Mouse (Mus musculus): ENCODE data around the gene Hspa12a. TPM values are rescaled to one million over a fixed set of nuclear protein-coding genes. Genes with fewer than 3 reads are reported as not detected.
A peak's percentile ranks its signal among the peaks of the same experiment; 100 is the strongest.

Hspa12a gene
- polyA plus RNA-seq, 1 experiment from 2014 or later, result 57.9 TPM

DNA sequence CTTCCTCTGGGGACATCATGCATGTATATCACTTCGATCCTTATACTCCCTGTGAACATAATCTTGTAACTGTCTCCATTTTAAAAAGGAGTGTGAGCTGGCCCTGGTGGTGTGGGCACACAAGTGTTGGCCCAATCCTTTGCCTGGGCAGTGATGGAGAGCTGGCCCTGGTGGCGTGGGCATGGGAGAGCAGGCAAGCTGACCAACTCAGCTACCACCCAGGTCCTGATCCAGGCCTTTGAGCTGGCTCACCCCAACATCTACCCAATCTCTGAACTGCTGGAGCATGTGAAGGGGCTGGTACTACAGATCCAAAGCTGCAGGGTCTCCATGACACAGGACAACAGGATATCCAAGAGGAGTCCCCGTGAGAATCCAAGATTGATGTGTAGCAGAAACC is 120.2 kb downstream of the Hspa12a start:
- H3K36me3 ChIP-seq (ENCODE audit: control insufficient read depth, insufficient read depth, low read length), result peaks cover 13% of the 10 kb centered on the region
- H3K4me3 ChIP-seq (ENCODE audit: low read depth, low read length), result no peak overlapping the region
- H3K9me3 ChIP-seq (replicated peaks; ENCODE audit: control insufficient read depth, low read length, poor library complexity, severe bottlenecking), result no peaks in the 10 kb centered on the region; the same call in 1 of the 2 replicates
- H3K27ac ChIP-seq (ENCODE audit: low read length), result no peak overlapping the region
- H3K9ac ChIP-seq (ENCODE audit: low read depth, low read length), result no peak overlapping the region
- ATAC-seq, result no peak
- H3K4me1 ChIP-seq (ENCODE audit: control insufficient read depth, insufficient read depth, low read length), result no peaks in the 10 kb centered on the region
- WGBS, result 89% methylated on average over 3 of the region's 3 CpGs
- H3K27me3 ChIP-seq (ENCODE audit: control insufficient read depth, insufficient read depth, low read depth, low read length), result no peaks in the 10 kb centered on the region
- H3K4me2 ChIP-seq (ENCODE audit: low read length), result no peak overlapping the region

DNA sequence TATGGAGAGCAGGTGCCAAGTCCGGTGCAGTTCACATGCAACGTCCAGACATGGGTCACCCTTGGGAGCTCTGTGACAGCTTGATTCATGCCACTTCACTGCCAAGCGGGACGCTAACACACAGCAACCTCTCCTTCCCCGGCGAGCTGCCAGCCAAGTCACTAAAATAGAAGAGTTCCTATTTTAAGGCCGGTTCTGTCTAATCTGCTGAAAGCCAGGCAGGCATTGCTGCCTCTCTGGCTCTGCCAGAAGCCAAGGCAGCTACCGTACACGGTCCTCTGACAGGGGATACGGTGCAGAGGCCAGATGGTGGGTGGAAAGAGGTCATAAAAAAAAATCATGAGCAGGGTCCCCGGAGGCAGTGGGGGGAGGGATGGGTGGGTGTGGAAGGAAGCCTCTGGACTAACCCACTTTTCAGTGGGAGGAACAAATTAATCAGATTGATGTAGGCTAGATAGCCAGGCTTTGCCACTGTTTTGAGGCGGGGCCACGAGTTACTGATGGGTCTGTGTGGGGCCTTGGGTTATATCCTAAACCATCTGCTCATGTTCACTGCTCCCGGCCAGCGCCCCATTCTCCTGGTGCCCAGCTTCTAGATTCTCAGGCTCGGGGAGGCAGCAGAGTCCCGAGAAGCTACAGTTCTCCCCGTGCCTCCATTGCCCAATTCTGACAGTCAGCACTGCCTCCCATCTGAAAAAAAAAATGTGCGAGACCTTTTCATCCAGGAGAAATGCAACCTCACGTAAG is 120.8 kb downstream of the Hspa12a start:
- Histone ChIP-seq H3K27me3 (ENCODE audit: control insufficient read depth, insufficient read depth, low read depth, low read length) (no peaks in the 10 kb centered on the region), H3K9me3 (replicated peaks; ENCODE audit: control insufficient read depth, low read length, poor library complexity, severe bottlenecking) (no peaks in the 10 kb centered on the region; the same call in 1 of the 2 replicates), H3K4me2 (ENCODE audit: low read length) (no peak overlapping the region), H3K27ac (ENCODE audit: low read length) (no peak overlapping the region), H3K4me1 (ENCODE audit: control insufficient read depth, insufficient read depth, low read length) (no peaks in the 10 kb centered on the region), H3K9ac (ENCODE audit: low read depth, low read length) (no peak overlapping the region), H3K4me3 (ENCODE audit: low read depth, low read length) (no peak overlapping the region), H3K36me3 (ENCODE audit: control insufficient read depth, insufficient read depth, low read length) (peaks cover 15% of the 10 kb centered on the region)
- 73% methylated on average over 20 of the region's 20 CpGs for WGBS
- no peak for ATAC-seq

DNA sequence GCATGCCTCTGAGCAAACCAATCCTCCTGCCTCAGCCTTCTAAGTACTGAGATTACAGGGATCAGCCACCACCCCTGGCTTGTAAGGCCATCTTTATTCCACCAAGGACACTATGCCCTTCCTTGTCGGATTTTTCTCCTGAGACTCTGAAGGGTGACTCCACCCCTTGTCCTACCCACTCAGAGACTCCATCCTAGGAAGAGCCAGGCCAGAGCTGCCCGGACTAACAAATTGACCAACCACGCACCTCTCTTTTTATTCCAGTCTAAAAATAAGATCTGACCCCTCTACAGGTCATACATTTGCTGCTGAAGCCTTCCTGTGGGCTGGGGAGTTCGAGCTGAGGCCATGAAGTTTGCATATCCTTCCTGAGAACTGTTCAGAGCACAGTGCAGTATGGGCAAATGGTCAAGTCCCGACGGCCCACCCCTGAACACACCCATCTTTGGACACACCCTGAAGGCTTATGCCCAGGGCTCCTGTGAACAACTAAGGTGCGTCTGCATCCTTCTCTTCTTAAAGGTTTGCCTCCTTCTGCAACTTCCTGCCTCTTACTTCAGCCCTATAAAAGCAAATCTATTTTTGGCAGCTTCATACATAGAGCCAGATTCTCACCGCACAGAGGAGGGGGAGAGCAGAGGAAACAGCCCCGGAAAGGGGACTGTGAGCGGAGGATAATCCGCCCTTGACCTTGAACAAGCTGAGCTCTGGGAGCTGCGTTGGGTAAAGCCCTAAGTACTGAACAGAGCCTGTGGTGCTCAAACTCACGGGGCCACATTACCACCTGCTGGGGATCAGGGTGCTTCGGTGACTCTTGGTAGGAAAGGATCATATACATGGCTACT is 124.7 kb downstream of the Hspa12a start:
- no peak overlapping the region for H3K4me3 ChIP-seq (ENCODE audit: low read depth, low read length)
- H3K36me3 ChIP-seq (ENCODE audit: control insufficient read depth, insufficient read depth, low read length), result peaks cover 7% of the 10 kb centered on the region
- no peaks in the 10 kb centered on the region for H3K4me1 ChIP-seq (ENCODE audit: control insufficient read depth, insufficient read depth, low read length)
- WGBS, result 83% methylated on average over 14 of the region's 14 CpGs
- no peak overlapping the region for H3K27ac ChIP-seq (ENCODE audit: low read length)
- no peak overlapping the region for H3K4me2 ChIP-seq (ENCODE audit: low read length)
- no peaks in the 10 kb centered on the region for H3K27me3 ChIP-seq (ENCODE audit: control insufficient read depth, insufficient read depth, low read depth, low read length)
- no peaks in the 10 kb centered on the region for H3K9me3 ChIP-seq (replicated peaks; ENCODE audit: control insufficient read depth, low read length, poor library complexity, severe bottlenecking)
- H3K9ac ChIP-seq (ENCODE audit: low read depth, low read length), result no peak overlapping the region
- no peak for ATAC-seq

DNA sequence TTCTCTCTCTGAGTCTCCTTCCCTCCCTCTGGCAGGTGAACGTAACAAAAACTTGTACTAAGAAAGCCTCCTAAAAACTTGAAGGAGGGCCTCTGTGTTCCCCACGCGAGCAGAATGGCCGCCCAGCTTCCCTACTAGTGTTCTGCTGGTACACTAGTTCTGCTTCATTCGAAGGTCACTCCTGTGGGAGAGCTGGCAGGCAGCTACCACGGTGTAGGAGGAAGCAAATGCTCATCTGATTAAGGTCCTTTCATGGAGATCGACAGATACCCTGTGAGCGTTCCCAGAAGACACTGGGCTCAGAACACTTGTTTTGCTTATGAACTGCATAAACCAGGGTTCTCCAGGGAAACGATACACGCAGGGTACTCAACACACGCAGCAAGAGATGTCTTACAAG is 126.1 kb downstream of the Hspa12a start:
- WGBS, result 85% methylated on average over 11 of the region's 11 CpGs

DNA sequence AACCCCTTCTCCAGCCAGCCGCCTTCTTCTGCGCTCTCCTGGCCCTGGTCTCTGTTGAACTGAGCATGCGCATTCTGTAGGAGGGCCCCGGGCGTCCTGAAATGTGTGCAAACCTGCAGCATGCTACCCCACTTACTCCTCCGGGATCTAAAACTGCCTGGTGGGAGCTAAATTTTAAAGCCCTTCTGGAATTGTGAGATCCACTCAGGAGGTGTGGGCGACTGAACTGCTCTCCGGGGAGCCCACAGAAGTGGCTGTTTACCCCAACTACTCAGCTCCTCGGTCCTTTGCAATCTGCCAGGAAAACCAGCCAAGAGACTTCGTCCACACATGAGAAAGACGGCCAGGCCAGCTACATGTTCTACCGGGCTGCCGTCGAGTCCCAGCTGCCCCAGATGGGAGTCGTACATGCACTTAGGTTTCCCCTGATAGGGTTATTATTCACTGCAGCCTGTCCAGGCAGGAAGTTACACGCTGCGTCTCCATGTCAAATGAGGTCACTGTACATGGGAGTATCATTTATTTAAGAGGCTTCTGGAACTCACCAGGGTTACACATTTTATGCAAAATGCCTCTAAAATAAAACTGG is 126.9 kb downstream of the Hspa12a start:
- WGBS, result 83% methylated on average over 17 of the region's 17 CpGs
- Histone ChIP-seq H3K27ac (ENCODE audit: low read length) (peak overlapping the region; percentile 38; the same call in 1 of the 2 replicates), H3K36me3 (ENCODE audit: control insufficient read depth, insufficient read depth, low read length) (peaks cover 7% of the 10 kb centered on the region), H3K4me3 (ENCODE audit: low read depth, low read length) (no peak overlapping the region), H3K4me2 (ENCODE audit: low read length) (no peak overlapping the region), H3K9me3 (replicated peaks; ENCODE audit: control insufficient read depth, low read length, poor library complexity, severe bottlenecking) (no peaks in the 10 kb centered on the region), H3K27me3 (ENCODE audit: control insufficient read depth, insufficient read depth, low read depth, low read length) (no peaks in the 10 kb centered on the region), H3K4me1 (ENCODE audit: control insufficient read depth, insufficient read depth, low read length) (no peaks in the 10 kb centered on the region), H3K9ac (ENCODE audit: low read depth, low read length) (no peak overlapping the region)
- ATAC-seq, result no peak

More for the DNA sequence above, 126.1 kb downstream of the Hspa12a start:
- H3K9ac ChIP-seq (ENCODE audit: low read depth, low read length), result no peak overlapping the region
- no peaks in the 10 kb centered on the region for H3K9me3 ChIP-seq (replicated peaks; ENCODE audit: control insufficient read depth, low read length, poor library complexity, severe bottlenecking)
- ATAC-seq, result no peak
- no peaks in the 10 kb centered on the region for H3K27me3 ChIP-seq (ENCODE audit: control insufficient read depth, insufficient read depth, low read depth, low read length)
- H3K4me2 ChIP-seq (ENCODE audit: low read length), result no peak overlapping the region
- H3K4me1 ChIP-seq (ENCODE audit: control insufficient read depth, insufficient read depth, low read length), result no peaks in the 10 kb centered on the region
- no peak overlapping the region for H3K27ac ChIP-seq (ENCODE audit: low read length)
- H3K4me3 ChIP-seq (ENCODE audit: low read depth, low read length), result no peak overlapping the region
- peaks cover 7% of the 10 kb centered on the region for H3K36me3 ChIP-seq (ENCODE audit: control insufficient read depth, insufficient read depth, low read length)

DNA sequence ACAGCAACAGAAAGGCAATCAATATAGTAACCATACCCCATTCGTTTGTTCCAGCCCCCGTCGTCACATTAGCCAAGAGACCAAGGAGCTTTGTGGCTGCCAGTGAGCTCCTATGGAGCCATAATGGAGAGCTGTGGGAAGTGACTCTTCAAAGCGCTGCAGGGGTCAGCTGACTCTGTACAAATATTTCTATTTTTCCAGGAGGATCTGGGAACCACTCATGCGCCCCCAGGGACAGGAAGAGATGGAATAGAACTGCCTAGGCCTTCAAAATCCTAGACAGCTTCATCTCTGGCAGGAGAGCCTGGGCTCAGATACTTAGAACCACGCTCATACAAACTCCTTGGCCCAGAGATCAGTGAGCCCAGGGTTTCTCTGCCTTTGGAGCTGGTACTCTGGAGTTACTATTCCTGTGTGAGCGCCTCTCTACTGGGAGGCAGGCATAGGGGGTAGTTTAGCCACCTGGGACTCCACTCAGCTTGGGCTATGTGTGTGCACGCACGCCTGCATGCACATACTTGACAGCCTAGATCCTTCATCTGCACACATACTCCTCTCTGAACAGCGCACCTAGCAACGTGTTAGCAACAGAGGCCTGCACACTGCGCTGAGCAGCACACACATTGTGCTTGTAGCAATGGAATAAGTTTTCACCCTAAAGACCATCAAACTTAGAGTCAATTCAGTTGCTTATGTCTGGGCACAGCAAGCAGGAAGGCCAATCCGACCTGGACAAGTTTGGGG is 128.1 kb downstream of the Hspa12a start:
- no peaks in the 10 kb centered on the region for H3K27me3 ChIP-seq (ENCODE audit: control insufficient read depth, insufficient read depth, low read depth, low read length)
- no peaks in the 10 kb centered on the region for H3K9me3 ChIP-seq (replicated peaks; ENCODE audit: control insufficient read depth, low read length, poor library complexity, severe bottlenecking)
- no peak for ATAC-seq
- no peak overlapping the region for H3K4me3 ChIP-seq (ENCODE audit: low read depth, low read length)
- no peak overlapping the region for H3K4me2 ChIP-seq (ENCODE audit: low read length)
- H3K4me1 ChIP-seq (ENCODE audit: control insufficient read depth, insufficient read depth, low read length), result no peaks in the 10 kb centered on the region
- H3K36me3 ChIP-seq (ENCODE audit: control insufficient read depth, insufficient read depth, low read length), result peaks cover 7% of the 10 kb centered on the region
- no peak overlapping the region for H3K9ac ChIP-seq (ENCODE audit: low read depth, low read length)
- WGBS, result 83% methylated on average over 13 of the region's 13 CpGs
- H3K27ac ChIP-seq (ENCODE audit: low read length), result no peak overlapping the region

DNA sequence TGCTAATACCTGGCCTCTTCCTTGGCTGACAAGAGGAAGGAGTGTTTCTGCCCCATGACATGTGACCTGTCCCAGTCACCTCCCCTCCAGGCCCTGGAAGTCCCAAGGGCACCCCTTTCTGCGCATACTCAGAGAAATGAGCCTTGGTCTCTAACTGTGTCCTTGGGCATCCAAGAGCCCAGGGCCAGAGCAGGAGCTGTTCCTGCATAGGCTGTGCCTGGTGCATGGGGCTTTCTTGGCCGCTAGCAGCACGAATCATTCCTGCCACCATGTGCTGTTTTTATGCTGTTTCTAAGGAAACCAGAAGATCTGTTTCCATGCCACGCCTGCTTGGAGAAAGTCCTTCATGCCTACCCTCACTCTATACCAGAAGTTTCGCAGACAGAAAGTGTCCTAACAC is 132.9 kb downstream of the Hspa12a start:
- WGBS, result 81% methylated on average over 5 of the region's 5 CpGs
- Histone ChIP-seq H3K27ac (ENCODE audit: low read length) (no peak overlapping the region), H3K4me3 (ENCODE audit: low read depth, low read length) (no peak overlapping the region), H3K36me3 (ENCODE audit: control insufficient read depth, insufficient read depth, low read length) (no peaks in the 10 kb centered on the region), H3K27me3 (ENCODE audit: control insufficient read depth, insufficient read depth, low read depth, low read length) (no peaks in the 10 kb centered on the region), H3K4me1 (ENCODE audit: control insufficient read depth, insufficient read depth, low read length) (no peaks in the 10 kb centered on the region), H3K9ac (ENCODE audit: low read depth, low read length) (no peak overlapping the region), H3K4me2 (ENCODE audit: low read length) (no peak overlapping the region), H3K9me3 (replicated peaks; ENCODE audit: control insufficient read depth, low read length, poor library complexity, severe bottlenecking) (no peaks in the 10 kb centered on the region)
- no peak for ATAC-seq

DNA sequence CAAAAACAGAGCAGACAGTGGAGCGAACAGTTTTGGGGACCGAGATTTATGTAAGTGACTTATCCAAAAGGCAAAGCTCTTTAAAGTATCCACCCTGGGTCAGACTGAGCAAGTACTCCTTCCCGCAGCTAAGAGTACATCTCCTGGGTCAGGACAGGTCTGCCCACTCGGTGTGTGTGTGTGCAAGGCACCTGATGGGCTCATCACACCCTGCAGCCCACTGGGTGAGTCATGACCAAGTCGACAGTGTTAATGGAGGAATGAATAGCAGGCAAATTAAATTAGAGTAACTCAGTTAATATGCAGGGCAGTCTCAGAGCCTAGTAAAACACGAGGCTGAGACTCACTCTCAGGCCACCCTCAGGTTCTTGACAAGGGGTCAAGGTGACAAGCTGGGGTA is 134.6 kb downstream of the Hspa12a start:
- Histone ChIP-seq H3K27me3 (ENCODE audit: control insufficient read depth, insufficient read depth, low read depth, low read length) (no peaks in the 10 kb centered on the region), H3K9ac (ENCODE audit: low read depth, low read length) (no peak overlapping the region), H3K4me2 (ENCODE audit: low read length) (no peak overlapping the region), H3K9me3 (replicated peaks; ENCODE audit: control insufficient read depth, low read length, poor library complexity, severe bottlenecking) (no peaks in the 10 kb centered on the region), H3K27ac (ENCODE audit: low read length) (no peak overlapping the region), H3K36me3 (ENCODE audit: control insufficient read depth, insufficient read depth, low read length) (no peaks in the 10 kb centered on the region), H3K4me3 (ENCODE audit: low read depth, low read length) (no peak overlapping the region), H3K4me1 (ENCODE audit: control insufficient read depth, insufficient read depth, low read length) (no peaks in the 10 kb centered on the region)
- 84% methylated on average over 6 of the region's 6 CpGs for WGBS
- no peak for ATAC-seq
